Mouse (Mus musculus): Measurements from ENCODE around the gene Rlim. TPM values are rescaled to one million over a fixed set of nuclear protein-coding genes. Genes with fewer than 3 reads are reported as not detected.

Rlim gene
- polyA plus RNA-seq (2012; rRNA removed), result 2.6 and 3.0 TPM in 2 replicates

DNA sequence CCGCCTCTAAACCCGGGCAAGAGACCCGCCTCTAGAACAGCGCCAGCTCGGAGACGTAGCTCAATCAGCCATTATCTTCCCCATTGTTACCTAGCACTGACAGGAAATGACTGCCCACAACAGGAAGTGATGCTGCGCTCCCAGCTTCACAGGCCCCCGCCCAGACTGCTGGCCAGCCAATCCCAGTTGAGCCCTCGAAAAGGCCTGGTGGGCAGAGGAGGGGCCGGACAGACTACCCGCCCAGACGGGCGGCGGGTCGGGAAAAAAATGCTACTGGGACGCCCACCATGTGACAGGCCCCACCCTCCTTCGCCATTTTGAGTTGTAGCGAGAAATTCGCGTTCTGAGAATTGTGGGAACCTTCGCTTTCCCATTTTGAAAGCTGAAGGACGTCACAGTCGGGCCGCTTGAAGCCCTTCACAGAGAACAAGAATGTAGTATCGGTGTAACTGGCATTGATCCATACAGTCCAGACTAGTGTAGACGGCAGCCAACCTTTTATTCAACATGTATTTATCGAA, at the start of gene Rlim:
Gene Rlim, minus strand, starts transcription at position 116 of the 521 bp plus-strand sequence.
- TF ChIP-seq CTCF (IDR thresholded peaks at IDR 0.05; ENCODE audit: extremely low read depth, insufficient read depth, insufficient read length, insufficient replicate concordance) (no peak), POLR2A (IDR thresholded peaks at IDR 0.05; ENCODE audit: low read depth, low read length) (peak; percentile 60)
- Histone ChIP-seq H3K4me3 (ENCODE audit: extremely low read depth, insufficient read depth, insufficient read length) (peak within 1 kb of the TSS; percentile 78), H3K27ac (ENCODE audit: insufficient read depth, low read length) (peak within 1 kb of the TSS; percentile 93), H3K4me1 (ENCODE audit: control insufficient read depth, insufficient read depth, insufficient read length) (no peaks in the 10 kb centered on the region), H3K27me3 (ENCODE audit: control insufficient read depth, insufficient read depth, low read length) (no peaks in the 10 kb centered on the region), H3K36me3 (ENCODE audit: control insufficient read depth, insufficient read depth, low read length) (peaks cover 1% of the 10 kb centered on the region; the same call in 1 of the 2 replicates)
- peak; percentile 85 to 89 for DNase-seq (ENCODE audit: low read depth in 1 of 2, low spot score in 2 of 2)
- 30% methylated on average over 27 of the region's 27 CpGs for WGBS

DNA sequence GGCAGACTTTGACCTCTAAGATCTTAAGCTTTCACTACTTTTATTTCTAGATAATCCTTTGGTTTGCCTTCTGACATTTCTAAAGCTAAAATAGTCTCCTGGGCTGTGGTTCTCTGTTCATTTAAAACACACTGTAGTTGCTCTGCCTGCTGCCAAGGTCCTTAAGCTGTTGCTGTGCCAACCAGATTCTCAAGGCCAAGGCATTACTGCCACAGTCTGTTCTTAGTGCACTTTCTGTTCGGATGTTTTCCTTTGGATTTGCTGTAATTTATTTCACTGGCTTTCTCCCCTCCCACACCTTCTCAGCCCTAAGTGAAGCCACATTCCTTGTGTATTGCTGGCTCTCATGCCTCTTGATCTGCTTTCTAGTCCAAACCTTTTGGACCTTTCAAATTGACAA, 36.1 kb upstream of the Rlim start:
- Histone ChIP-seq H3K27me3 (ENCODE audit: control insufficient read depth, insufficient read depth, low read length) (no peaks in the 10 kb centered on the region), H3K27ac (ENCODE audit: insufficient read depth, low read length) (no peak overlapping the region), H3K36me3 (ENCODE audit: control insufficient read depth, insufficient read depth, low read length) (no peaks in the 10 kb centered on the region), H3K4me3 (ENCODE audit: extremely low read depth, insufficient read depth, insufficient read length) (no peak overlapping the region), H3K4me1 (ENCODE audit: control insufficient read depth, insufficient read depth, insufficient read length) (no peaks in the 10 kb centered on the region)
- DNase-seq (ENCODE audit: low read depth in 1 of 2, low spot score in 2 of 2), result no peak
- WGBS, result 81% methylated on average over 1 of the region's 1 CpGs
- TF ChIP-seq POLR2A (IDR thresholded peaks at IDR 0.05; ENCODE audit: low read depth, low read length), result no peak
- TF ChIP-seq CTCF (IDR thresholded peaks at IDR 0.05; ENCODE audit: extremely low read depth, insufficient read depth, insufficient read length, insufficient replicate concordance), result no peak

DNA sequence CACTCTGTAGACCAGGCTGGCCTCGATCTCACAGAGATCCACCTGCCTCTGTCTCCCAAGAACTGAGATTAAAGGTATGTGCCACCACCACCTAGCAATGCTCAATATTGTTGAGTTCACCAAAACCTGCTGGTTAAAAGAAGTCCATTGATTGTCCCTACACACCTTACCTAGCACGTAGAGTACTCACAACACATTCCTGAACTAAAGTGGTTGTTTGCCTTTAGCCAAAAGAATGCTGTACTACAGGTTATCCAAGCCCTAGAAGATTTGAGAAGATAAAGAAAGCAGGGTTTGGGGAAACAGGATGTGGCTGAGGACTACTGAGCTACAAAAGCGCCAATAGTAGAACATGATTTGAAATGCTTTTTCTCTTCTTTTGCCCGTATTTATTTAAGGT, 34.0 kb upstream of the Rlim start:
- no peak for DNase-seq (ENCODE audit: low read depth in 1 of 2, low spot score in 2 of 2)
- H3K4me3 ChIP-seq (ENCODE audit: extremely low read depth, insufficient read depth, insufficient read length), result no peak overlapping the region
- no peaks in the 10 kb centered on the region for H3K27me3 ChIP-seq (ENCODE audit: control insufficient read depth, insufficient read depth, low read length)
- WGBS, result 71% methylated on average over 4 of the region's 4 CpGs
- H3K27ac ChIP-seq (ENCODE audit: insufficient read depth, low read length), result no peak overlapping the region
- no peaks in the 10 kb centered on the region for H3K36me3 ChIP-seq (ENCODE audit: control insufficient read depth, insufficient read depth, low read length)
- no peak for TF ChIP-seq CTCF (IDR thresholded peaks at IDR 0.05; ENCODE audit: extremely low read depth, insufficient read depth, insufficient read length, insufficient replicate concordance)
- no peak for TF ChIP-seq POLR2A (IDR thresholded peaks at IDR 0.05; ENCODE audit: low read depth, low read length)
- H3K4me1 ChIP-seq (ENCODE audit: control insufficient read depth, insufficient read depth, insufficient read length), result no peaks in the 10 kb centered on the region

DNA sequence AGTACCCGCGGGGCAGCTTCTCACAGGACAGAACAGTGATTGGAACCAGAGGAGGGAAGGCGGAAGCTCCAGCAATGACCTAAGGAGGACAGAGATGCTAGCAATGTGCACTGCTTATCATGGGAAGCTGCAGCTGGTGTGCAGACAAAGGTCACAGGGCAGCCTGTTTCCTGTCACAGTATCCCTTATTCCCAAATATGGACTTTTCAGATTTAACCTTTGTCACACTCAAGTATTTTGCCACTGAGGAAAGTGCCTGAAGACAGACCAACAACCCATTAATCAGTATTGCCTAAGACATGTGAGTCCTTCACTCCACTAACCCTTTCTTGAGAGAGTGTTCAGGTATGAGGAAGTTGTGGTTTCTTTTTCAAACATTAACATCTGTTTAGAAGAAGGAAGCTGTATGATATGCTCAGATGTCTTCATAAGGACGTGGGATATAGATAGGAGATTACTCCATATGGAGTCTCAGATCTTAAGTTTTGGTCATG, 32.3 kb upstream of the Rlim start:
- Histone ChIP-seq H3K4me3 (ENCODE audit: extremely low read depth, insufficient read depth, insufficient read length) (no peak overlapping the region), H3K27me3 (ENCODE audit: control insufficient read depth, insufficient read depth, low read length) (no peaks in the 10 kb centered on the region), H3K27ac (ENCODE audit: insufficient read depth, low read length) (no peak overlapping the region), H3K4me1 (ENCODE audit: control insufficient read depth, insufficient read depth, insufficient read length) (no peaks in the 10 kb centered on the region), H3K36me3 (ENCODE audit: control insufficient read depth, insufficient read depth, low read length) (no peaks in the 10 kb centered on the region)
- WGBS, result 37% methylated on average over 4 of the region's 4 CpGs
- no peak for DNase-seq (ENCODE audit: low read depth in 1 of 2, low spot score in 2 of 2)
- no peak for TF ChIP-seq POLR2A (IDR thresholded peaks at IDR 0.05; ENCODE audit: low read depth, low read length)
- TF ChIP-seq CTCF (IDR thresholded peaks at IDR 0.05; ENCODE audit: extremely low read depth, insufficient read depth, insufficient read length, insufficient replicate concordance), result no peak

DNA sequence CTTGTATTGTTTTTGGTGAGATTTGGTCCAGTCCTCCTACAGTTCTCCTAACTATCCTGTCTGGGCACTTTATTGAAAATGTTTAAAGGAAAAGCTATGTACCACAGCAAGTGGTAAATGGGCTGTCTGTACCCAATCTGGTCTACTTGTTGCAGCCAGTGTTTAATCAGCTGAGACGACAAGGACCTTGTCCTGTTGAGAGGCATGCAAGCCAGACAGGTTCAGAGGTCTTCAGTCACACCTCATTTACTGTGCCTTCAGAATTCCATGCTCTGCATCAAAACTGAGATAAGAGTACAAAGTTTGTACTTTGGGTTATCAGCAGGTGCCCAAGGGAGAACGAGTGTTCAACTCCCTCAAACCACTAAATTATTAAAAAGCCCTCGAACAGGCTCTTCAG, 13.7 kb upstream of the Rlim start:
- no peaks in the 10 kb centered on the region for H3K36me3 ChIP-seq (ENCODE audit: control insufficient read depth, insufficient read depth, low read length)
- WGBS, result 84% methylated on average over 3 of the region's 3 CpGs
- no peak overlapping the region for H3K4me3 ChIP-seq (ENCODE audit: extremely low read depth, insufficient read depth, insufficient read length)
- no peaks in the 10 kb centered on the region for H3K4me1 ChIP-seq (ENCODE audit: control insufficient read depth, insufficient read depth, insufficient read length)
- TF ChIP-seq POLR2A (IDR thresholded peaks at IDR 0.05; ENCODE audit: low read depth, low read length) (no peak), CTCF (IDR thresholded peaks at IDR 0.05; ENCODE audit: extremely low read depth, insufficient read depth, insufficient read length, insufficient replicate concordance) (no peak)
- DNase-seq (ENCODE audit: low read depth in 1 of 2, low spot score in 2 of 2), result no peak
- H3K27ac ChIP-seq (ENCODE audit: insufficient read depth, low read length), result no peak overlapping the region
- no peaks in the 10 kb centered on the region for H3K27me3 ChIP-seq (ENCODE audit: control insufficient read depth, insufficient read depth, low read length)

DNA sequence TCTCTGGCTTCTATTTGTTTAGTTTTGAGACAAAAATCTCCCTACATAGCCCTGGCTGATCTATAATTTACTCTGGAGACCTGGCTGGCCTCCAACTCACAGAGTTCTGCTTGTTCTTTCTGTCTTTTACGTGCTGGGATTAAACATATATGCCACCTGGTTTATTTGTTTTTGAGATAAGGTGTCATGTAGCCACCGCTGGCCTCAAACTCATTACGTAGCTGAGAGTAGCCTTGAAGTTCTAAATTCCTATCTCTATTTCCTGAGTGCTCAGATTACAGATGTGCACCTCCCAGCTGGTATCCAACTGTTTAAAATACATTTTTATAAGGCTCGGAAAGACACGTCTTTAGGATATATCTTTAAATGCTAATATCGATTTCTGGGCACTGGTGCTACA, 12.8 kb upstream of the Rlim start:
- H3K36me3 ChIP-seq (ENCODE audit: control insufficient read depth, insufficient read depth, low read length), result no peaks in the 10 kb centered on the region
- no peaks in the 10 kb centered on the region for H3K27me3 ChIP-seq (ENCODE audit: control insufficient read depth, insufficient read depth, low read length)
- DNase-seq (ENCODE audit: low read depth in 1 of 2, low spot score in 2 of 2), result no peak
- H3K4me1 ChIP-seq (ENCODE audit: control insufficient read depth, insufficient read depth, insufficient read length), result no peaks in the 10 kb centered on the region
- TF ChIP-seq POLR2A (IDR thresholded peaks at IDR 0.05; ENCODE audit: low read depth, low read length) (no peak), CTCF (IDR thresholded peaks at IDR 0.05; ENCODE audit: extremely low read depth, insufficient read depth, insufficient read length, insufficient replicate concordance) (no peak)
- no peak overlapping the region for H3K4me3 ChIP-seq (ENCODE audit: extremely low read depth, insufficient read depth, insufficient read length)
- 79% methylated on average over 6 of the region's 6 CpGs for WGBS
- no peak overlapping the region for H3K27ac ChIP-seq (ENCODE audit: insufficient read depth, low read length)

DNA sequence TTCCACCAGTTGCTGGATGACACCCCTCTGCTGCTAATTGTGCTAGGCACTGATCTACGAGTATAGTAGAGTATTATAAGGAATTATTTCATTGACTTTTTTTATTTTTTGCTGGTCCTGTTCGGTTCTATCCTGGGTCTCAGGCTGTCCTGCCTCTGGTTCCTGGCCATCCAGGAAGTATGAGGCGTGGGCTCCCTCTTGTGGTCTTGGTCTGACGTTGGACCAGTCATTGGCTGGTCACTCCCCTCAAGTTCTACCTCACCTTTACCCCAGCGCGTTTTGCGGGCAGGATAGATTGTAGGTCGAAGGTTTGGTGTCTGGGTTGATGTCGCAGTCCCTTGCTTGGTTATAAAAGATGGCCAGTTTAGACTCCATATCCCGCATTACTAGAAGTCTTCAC, 10.6 kb upstream of the Rlim start:
- no peak for DNase-seq (ENCODE audit: low read depth in 1 of 2, low spot score in 2 of 2)
- no peak overlapping the region for H3K4me3 ChIP-seq (ENCODE audit: extremely low read depth, insufficient read depth, insufficient read length)
- no peaks in the 10 kb centered on the region for H3K36me3 ChIP-seq (ENCODE audit: control insufficient read depth, insufficient read depth, low read length)
- no peaks in the 10 kb centered on the region for H3K4me1 ChIP-seq (ENCODE audit: control insufficient read depth, insufficient read depth, insufficient read length)
- WGBS, result 39% methylated on average over 10 of the region's 10 CpGs
- no peaks in the 10 kb centered on the region for H3K27me3 ChIP-seq (ENCODE audit: control insufficient read depth, insufficient read depth, low read length)
- TF ChIP-seq CTCF (IDR thresholded peaks at IDR 0.05; ENCODE audit: extremely low read depth, insufficient read depth, insufficient read length, insufficient replicate concordance), result no peak
- no peak for TF ChIP-seq POLR2A (IDR thresholded peaks at IDR 0.05; ENCODE audit: low read depth, low read length)
- no peak overlapping the region for H3K27ac ChIP-seq (ENCODE audit: insufficient read depth, low read length)

Data from spleen, adult 2 months (tissue).